Comparison of ENCODE assay signal across 8 mouse cellular contexts in the genomic region with DNA sequence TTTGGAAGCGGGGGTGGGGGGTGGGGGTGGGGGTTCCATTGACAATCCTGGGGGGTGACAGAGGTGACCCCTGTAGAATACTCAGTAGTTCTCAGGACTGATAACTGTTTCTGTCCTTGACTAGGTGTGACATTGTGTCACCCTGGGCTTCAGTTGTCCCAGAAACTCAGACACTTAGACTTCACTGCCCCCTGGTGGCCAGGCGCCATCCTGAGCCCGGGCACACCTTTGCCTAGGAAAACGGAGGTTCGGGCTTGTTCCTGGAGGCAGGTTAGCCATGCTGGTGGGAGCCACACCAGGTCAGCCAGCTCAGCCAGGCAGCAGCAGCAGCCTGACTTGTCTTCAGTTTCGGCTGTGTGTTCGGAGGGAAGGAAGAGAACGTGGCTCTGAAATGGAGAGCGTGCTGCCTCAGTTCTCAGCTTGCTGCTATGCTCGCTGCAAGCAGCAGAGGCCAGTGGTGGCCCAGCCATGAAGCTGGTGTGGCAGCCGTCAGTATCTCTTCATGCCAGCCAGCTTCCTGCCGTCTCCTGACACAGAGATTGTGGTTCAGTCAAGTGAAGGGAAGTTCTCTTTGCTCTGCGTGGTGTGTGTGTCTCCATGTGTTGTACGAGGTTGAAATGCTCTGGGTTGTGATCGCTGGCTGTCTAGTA. TPM values are rescaled to one million over a fixed set of nuclear protein-coding genes. Genes with fewer than 3 reads are reported as not detected.
A peak's percentile ranks its signal among the peaks of the same experiment; 100 is the strongest.
DNase-seq lines count a peak whose midpoint lies in the region; ATAC-seq lines count a peak whose summit lies in the region.

No protein-coding gene starts in this region.

- no peaks in the 10 kb centered on the region; the same call in 1 of the 2 replicates for H3K36me3 ChIP-seq in kidney, embryonic 14.5 days (ENCODE audit: control insufficient read depth, insufficient read depth, low read length)
- no peaks in the 10 kb centered on the region for H3K36me3 ChIP-seq in liver, embryonic 13.5 days
- H3K36me3 ChIP-seq in neural tube, embryonic 11.5 days (ENCODE audit: control insufficient read depth, insufficient read depth, low read length), result no peaks in the 10 kb centered on the region
- H3K36me3 ChIP-seq in splenic B cell, adult 2 months (ENCODE audit: control insufficient read depth, insufficient read depth, low read length, poor library complexity, severe bottlenecking), result no peaks in the 10 kb centered on the region

- H3K4me3 ChIP-seq in kidney, embryonic 14.5 days (ENCODE audit: low read length), result no peak overlapping the region
- no peak overlapping the region for H3K4me3 ChIP-seq in liver, embryonic 13.5 days (replicated peaks)
- no peak overlapping the region for H3K4me3 ChIP-seq in neural tube, embryonic 11.5 days (ENCODE audit: low read depth, low read length)

- DNase-seq in 3T3-L1 (ENCODE audit: low read depth, low spot score) (peak; percentile 67), ZHBTc4 (ENCODE audit: low read depth, low spot score) (peak; percentile 88)
- peak; percentile 90 for DNase-seq in cerebellum, postnatal 36 days
- peak; percentile 59 for DNase-seq in gastrocnemius, postnatal 14 days
- DNase-seq in liver, embryonic 13.5 days, result peak; percentile 23
- DNase-seq in neural tube, embryonic 11.5 days (ENCODE audit: low spot score), result peak; percentile 75
- DNase-seq in splenic B cell, adult 2 months (ENCODE audit: low read depth, low spot score), result peak; percentile 87

- H3K9me3 ChIP-seq in kidney, embryonic 14.5 days (ENCODE audit: control insufficient read depth, low read length), result no peaks in the 10 kb centered on the region
- H3K9me3 ChIP-seq in liver, embryonic 13.5 days (replicated peaks), result no peaks in the 10 kb centered on the region
- H3K9me3 ChIP-seq in neural tube, embryonic 11.5 days (ENCODE audit: control insufficient read depth, low read length), result no peaks in the 10 kb centered on the region

- H3K27me3 ChIP-seq in kidney, embryonic 14.5 days (ENCODE audit: control insufficient read depth, insufficient read depth, low read length), result no peaks in the 10 kb centered on the region
- no peaks in the 10 kb centered on the region for H3K27me3 ChIP-seq in liver, embryonic 13.5 days
- no peaks in the 10 kb centered on the region for H3K27me3 ChIP-seq in neural tube, embryonic 11.5 days (ENCODE audit: control insufficient read depth, insufficient read depth, low read length)
- H3K27me3 ChIP-seq in splenic B cell, adult 2 months (ENCODE audit: control insufficient read depth, insufficient read depth, low read length, poor library complexity, severe bottlenecking), result no peaks in the 10 kb centered on the region

- H3K4me1 ChIP-seq in kidney, embryonic 14.5 days (ENCODE audit: control insufficient read depth, insufficient read depth, low read length), result no peaks in the 10 kb centered on the region
- no peaks in the 10 kb centered on the region for H3K4me1 ChIP-seq in liver, embryonic 13.5 days (replicated peaks)
- H3K4me1 ChIP-seq in neural tube, embryonic 11.5 days (ENCODE audit: control insufficient read depth, insufficient read depth, low read length), result no peaks in the 10 kb centered on the region

- intact Hi-C loops in gastrocnemius, postnatal 14 days (cut with DNase I; ENCODE audit: low total_unique reads), result loop anchor here (5.0 kb wide), 2 partner anchors 54 to 149 kb away; no protein-coding TSS in a partner anchor

- no peak overlapping the region for H3K4me2 ChIP-seq in kidney, embryonic 14.5 days (replicated peaks; ENCODE audit: low read depth, low read length)
- H3K4me2 ChIP-seq in liver, embryonic 13.5 days, result 0 out of 2 replicates have a peak overlapping the region, but pooled peaks have one; percentile 23
- H3K4me2 ChIP-seq in neural tube, embryonic 11.5 days (ENCODE audit: low read depth), result no peak overlapping the region

- ATAC-seq in kidney, embryonic 14.5 days (ENCODE audit: low FRiP score, low TSS enrichment), result peak; percentile 39; the same call in 1 of the 2 replicates
- no peak for ATAC-seq in liver, embryonic 13.5 days (ENCODE audit: low read depth)
- no peak for ATAC-seq in neural tube, embryonic 11.5 days (ENCODE audit: insufficient read depth, low FRiP score, low TSS enrichment)

- WGBS in kidney, embryonic 14.5 days, result 52% methylated on average over 15 of the region's 15 CpGs
- 29% methylated on average over 15 of the region's 15 CpGs for WGBS in liver, embryonic 13.5 days (ENCODE audit: insufficient replicate concordance)
- 54% methylated on average over 15 of the region's 15 CpGs for WGBS in neural tube, embryonic 11.5 days

- no peak overlapping the region for H3K27ac ChIP-seq in kidney, embryonic 14.5 days (ENCODE audit: low read depth, low read length)
- no peak overlapping the region for H3K27ac ChIP-seq in liver, embryonic 13.5 days
- no peak overlapping the region for H3K27ac ChIP-seq in neural tube, embryonic 11.5 days (ENCODE audit: low read depth, low read length)

- H3K9ac ChIP-seq in kidney, embryonic 14.5 days (ENCODE audit: low read depth, low read length), result no peak overlapping the region
- H3K9ac ChIP-seq in liver, embryonic 13.5 days, result no peak overlapping the region
- no peak overlapping the region for H3K9ac ChIP-seq in neural tube, embryonic 11.5 days (ENCODE audit: low read length)

RNA-seq across cellular contexts. Expression of gene Kcnab2, which starts 13.7 kb away (rescaled TPM):
- 1 to 10 TPM; 2.2 to 3.2 TPM for total RNA-seq in gastrocnemius, postnatal 14 days (2021)
- polyA plus RNA-seq in kidney, embryonic 14.5 days (2014; fragmentation: Nextera tagmentation; extraction: Ambion mirVana), result 3.4 and 5.3 TPM in 2 replicates
- 8.3 and 9.6 TPM in 2 replicates for polyA plus RNA-seq in liver, embryonic 13.5 days (2015; fragmentation: Nextera tagmentation; extraction: Ambion mirVana)
- polyA plus RNA-seq in neural tube, embryonic 11.5 days (2014; fragmentation: Nextera tagmentation; extraction: Ambion mirVana), result 8.5 and 8.6 TPM in 2 replicates

RNA-seq across cellular contexts. Expression of gene Nphp4, which starts 14.9 kb away (rescaled TPM):
- total RNA-seq in gastrocnemius, postnatal 14 days (2021), result 1 to 10 TPM; 1.2 to 1.3 TPM
- polyA plus RNA-seq in kidney, embryonic 14.5 days (2014; fragmentation: Nextera tagmentation; extraction: Ambion mirVana), result 3.3 and 3.7 TPM in 2 replicates
- 0.16 TPM in 2 replicates for polyA plus RNA-seq in liver, embryonic 13.5 days (2015; fragmentation: Nextera tagmentation; extraction: Ambion mirVana)
- 4.6 and 5.0 TPM in 2 replicates for polyA plus RNA-seq in neural tube, embryonic 11.5 days (2014; fragmentation: Nextera tagmentation; extraction: Ambion mirVana)

Comparison
In these comparisons a context has a peak if more than half of its experiments do, and no peak if none do; other contexts are left out.
1. DNase-seq: peak in every context shown above with its lines; median percentile 90 in cerebellum, postnatal 36 days; 88 in ZHBTc4; 87 in splenic B cell, adult 2 months; 75 in neural tube, embryonic 11.5 days; 67 in 3T3-L1; 59 in gastrocnemius, postnatal 14 days; 23 in liver, embryonic 13.5 days.